Mouse (Mus musculus) retina, embryonic 14.5 days (tissue): ENCODE measurements at regions not wholly inside any gene's neighbourhood (a gene's known extent, or its start where the extent isn't known, plus 50 kb on each side); places are given as distances from the start of the nearest gene placed in this dataset.
"Not testable (repeated sequence)": the region's sequence is repeated elsewhere in the genome, so short reads cannot be mapped to it uniquely, and the experiment has no call there.

Experiments used
- DNase-seq: peaks from one replicate; pipeline ENCODE4 v3.0.0-alpha.2; 2015; ENCODE audit warnings: low spot score

GRCm38 (mm10) chr17:13488608-13489324 is 134.4 kb downstream of the Tcp10c start:
- DNase-seq = no peak

GRCm38 (mm10) chr17:13492239-13492638 is 137.9 kb downstream of the Tcp10c start:
- not testable (repeated sequence) for DNase-seq

- not testable (repeated sequence) for DNase-seq
These were observed 138.4 kb downstream of the Tcp10c start for GRCm38 (mm10) chr17:13492649-13493277.

- not testable (repeated sequence) for DNase-seq
These were observed 139.5 kb downstream of the Tcp10c start for GRCm38 (mm10) chr17:13493866-13494265.

- DNase-seq = not testable (repeated sequence)
These were observed 140.1 kb downstream of the Tcp10c start for GRCm38 (mm10) chr17:13494475-13494874.

- not testable (repeated sequence) for DNase-seq
These were observed 150.0 kb downstream of the Tcp10c start for GRCm38 (mm10) chr17:13504365-13504764.

- not testable (repeated sequence) for DNase-seq
These were observed 150.5 kb downstream of the Tcp10c start for GRCm38 (mm10) chr17:13504827-13505268.

- not testable (repeated sequence) for DNase-seq
These were observed 153.2 kb downstream of the Tcp10c start for GRCm38 (mm10) chr17:13507397-13508063.

- DNase-seq = not testable (repeated sequence)
These were observed 165.2 kb downstream of the Tcp10c start for GRCm38 (mm10) chr17:13519409-13520201.

GRCm38 (mm10) chr17:13532579-13532978 is 178.2 kb downstream of the Tcp10c start:
- not testable (repeated sequence) for DNase-seq

GRCm38 (mm10) chr17:13540446-13541241 is 186.3 kb downstream of the Tcp10c start:
- DNase-seq = no peak

- DNase-seq = no peak
These were observed 186.9 kb downstream of the Tcp10c start for GRCm38 (mm10) chr17:13541249-13541648.

GRCm38 (mm10) chr17:13542261-13542660 is 187.9 kb downstream of the Tcp10c start:
- no peak for DNase-seq

- DNase-seq = no peak
These were observed 188.5 kb downstream of the Tcp10c start for GRCm38 (mm10) chr17:13542856-13543255.

GRCm38 (mm10) chr17:13544036-13544795 is 189.8 kb downstream of the Tcp10c start:
- DNase-seq = no peak

- no peak for DNase-seq
These were observed 191.9 kb downstream of the Tcp10c start for GRCm38 (mm10) chr17:13546249-13546648.

- no peak for DNase-seq
These were observed 192.3 kb downstream of the Tcp10c start for GRCm38 (mm10) chr17:13546669-13547085.

- no peak for DNase-seq
These were observed 193.4 kb downstream of the Tcp10c start for GRCm38 (mm10) chr17:13547657-13548360.

GRCm38 (mm10) chr17:13549975-13550895 is 195.9 kb downstream of the Tcp10c start:
- no peak for DNase-seq
